Mouse (Mus musculus) CH12.LX (cell line): Measurements from ENCODE around the gene Runx3. TPM values are rescaled to one million over a fixed set of nuclear protein-coding genes. Genes with fewer than 3 reads are reported as not detected.

Experiments
- DNase-seq: peaks from one replicate; pipeline ENCODE4 v3.0.0-alpha.2; 2013; ENCODE audit errors: extremely low read depth
- H3K27ac ChIP-seq: 2 replicates; pipeline ENCODE4 v1.5.1; 2012; ENCODE audit warnings: low read depth, mild to moderate bottlenecking, control low read depth, moderate library complexity; ENCODE audit not compliant: insufficient read depth
- H3K27me3 ChIP-seq: replicated peaks from 2 replicates; pipeline ENCODE3; 2012; ENCODE audit warnings: inconsistent platforms
- H3K36me3 ChIP-seq, 2 experiments: replicated peaks in 1 of 2; 2 replicates each; pipeline versions ENCODE3 to v1.6.1; 2012; ENCODE audit warnings: inconsistent platforms in 1 of 2, low read length in 1 of 2, mild to moderate bottlenecking in 1 of 2, mixed read lengths in 1 of 2, moderate library complexity in 1 of 2; ENCODE audit not compliant: control insufficient read depth in 1 of 2, insufficient read depth in 1 of 2
- H3K4me1 ChIP-seq, 2 experiments: 2 replicates each; pipeline ENCODE4 v1.6.1; 2012; ENCODE audit warnings: inconsistent platforms in 1 of 2, moderate library complexity in 1 of 2; ENCODE audit not compliant: insufficient read depth in 2 of 2, control insufficient read depth in 1 of 2
- H3K4me2 ChIP-seq: 2 replicates; pipeline ENCODE4 v1.6.1; 2012; ENCODE audit warnings: low read depth, mild to moderate bottlenecking, control low read depth; ENCODE audit not compliant: poor library complexity, insufficient read depth, severe bottlenecking
- H3K4me3 ChIP-seq, 3 experiments: fragments of 150-350 bp in 1 of 3; sonication (generic) in 1 of 3; replicated peaks in 1 of 3; 2 replicates each; pipeline versions ENCODE3 to v1.5.1; 2011 to 2012; ENCODE audit warnings: low read depth in 2 of 3, low read length in 2 of 3, mild to moderate bottlenecking in 2 of 3, moderate library complexity in 2 of 3, control low read depth in 1 of 3, improper control_type of control experiment in 1 of 3, inconsistent platforms in 1 of 3, mixed read lengths in 1 of 3; ENCODE audit not compliant: poor library complexity in 1 of 3
- H3K79me2 ChIP-seq: replicated peaks from 2 replicates; pipeline ENCODE4 v1.6.1; 2012; ENCODE audit warnings: mild to moderate bottlenecking, moderate library complexity; ENCODE audit not compliant: control insufficient read depth, poor library complexity, insufficient read depth, severe bottlenecking; ENCODE audit errors: extremely low read depth
- H3K9ac ChIP-seq: 2 replicates; pipeline ENCODE4 v1.6.1; 2012; ENCODE audit warnings: low read depth, mild to moderate bottlenecking, control low read depth, moderate library complexity; ENCODE audit not compliant: insufficient read depth
- H3K9me3 ChIP-seq: replicated peaks from 2 replicates; pipeline ENCODE3; 2012; ENCODE audit warnings: low read length, inconsistent platforms, mixed read lengths
- CHD1 ChIP-seq: IDR thresholded peaks from 2 replicates; pipeline ENCODE4 v1.6.1; 2012; ENCODE audit warnings: low read depth, low read length, improper control_type of control experiment, inconsistent platforms
- CTCF ChIP-seq, 2 experiments: IDR thresholded peaks in 1 of 2; conservative IDR thresholded peaks in 1 of 2; 2 replicates each; pipeline ENCODE4 v1.5.1; 2011 to 2012; ENCODE audit warnings: low read depth in 2 of 2, low read length in 2 of 2, improper control_type of control experiment in 1 of 2, inconsistent platforms in 1 of 2, mild to moderate bottlenecking in 1 of 2, moderate library complexity in 1 of 2
- ELF1 ChIP-seq: IDR thresholded peaks from 2 replicates; pipeline ENCODE4 v1.6.1; 2014; ENCODE audit warnings: low read depth, mild to moderate bottlenecking, inconsistent platforms, low read length, improper control_type of control experiment
- GABPA ChIP-seq: IDR thresholded peaks from 2 replicates; pipeline ENCODE4 v1.6.1; 2012; ENCODE audit warnings: low read depth, low read length, improper control_type of control experiment, inconsistent platforms; ENCODE audit not compliant: insufficient replicate concordance
- IRF4 ChIP-seq: IDR thresholded peaks from 2 replicates; pipeline ENCODE4 v1.6.1; 2014; ENCODE audit warnings: low read depth, mild to moderate bottlenecking, inconsistent platforms, low read length, improper control_type of control experiment
- JUN ChIP-seq: IDR thresholded peaks from 2 replicates; pipeline ENCODE4 v1.6.1; 2011; ENCODE audit warnings: low read depth, mild to moderate bottlenecking, low read length, improper control_type of control experiment, moderate library complexity; ENCODE audit not compliant: insufficient read depth
- JUND ChIP-seq: conservative IDR thresholded peaks from 2 replicates; pipeline ENCODE4 v1.6.1; 2011; ENCODE audit warnings: low read depth, low read length, improper control_type of control experiment
- KAT2A ChIP-seq: IDR thresholded peaks from 2 replicates; pipeline ENCODE4 v1.6.1; 2012; ENCODE audit warnings: low read length, improper control_type of control experiment, inconsistent platforms; ENCODE audit not compliant: insufficient replicate concordance
- MAX ChIP-seq: IDR thresholded peaks from 2 replicates; pipeline ENCODE4 v1.6.1; 2011; ENCODE audit warnings: low read length, improper control_type of control experiment
- MAZ ChIP-seq: IDR thresholded peaks from 2 replicates; pipeline ENCODE4 v1.6.1; 2012; ENCODE audit warnings: low read depth, mild to moderate bottlenecking, inconsistent platforms, low read length, improper control_type of control experiment, moderate library complexity
- MEF2A ChIP-seq: IDR thresholded peaks from 2 replicates; pipeline ENCODE4 v1.6.1; 2014; ENCODE audit warnings: low read depth, mild to moderate bottlenecking, inconsistent platforms, low read length, improper control_type of control experiment, borderline replicate concordance
- MXI1 ChIP-seq: IDR thresholded peaks from 2 replicates; pipeline ENCODE4 v1.6.1; 2011; ENCODE audit warnings: mild to moderate bottlenecking, low read depth, low read length, improper control_type of control experiment
- MYC ChIP-seq: IDR thresholded peaks from 2 replicates; pipeline ENCODE4 v1.6.1; 2011; ENCODE audit warnings: low read depth, mild to moderate bottlenecking, improper control_type of control experiment, low read length
- NELFE ChIP-seq: IDR thresholded peaks from 2 replicates; pipeline ENCODE4 v1.6.1; 2011; ENCODE audit warnings: low read depth, low read length, improper control_type of control experiment
- RAD21 ChIP-seq: IDR thresholded peaks from 2 replicates; pipeline ENCODE4 v1.6.1; 2011; ENCODE audit warnings: low read depth, mild to moderate bottlenecking, low read length, improper control_type of control experiment, moderate library complexity
- TCF12 ChIP-seq: IDR thresholded peaks from 2 replicates; pipeline ENCODE4 v1.6.1; 2014; ENCODE audit warnings: low read depth, mild to moderate bottlenecking, inconsistent platforms, low read length, improper control_type of control experiment
- UBTF ChIP-seq: IDR thresholded peaks from 2 replicates; pipeline ENCODE4 v1.6.1; 2012; ENCODE audit warnings: low read depth, mild to moderate bottlenecking, inconsistent platforms, low read length, improper control_type of control experiment, moderate library complexity
- USF2 ChIP-seq: conservative IDR thresholded peaks from 2 replicates; pipeline ENCODE4 v1.6.1; 2011; ENCODE audit warnings: low read depth, low read length, improper control_type of control experiment
- ZC3H11A ChIP-seq: IDR thresholded peaks from 2 replicates; pipeline ENCODE4 v1.6.1; 2012; ENCODE audit warnings: low read depth, mild to moderate bottlenecking, inconsistent platforms, low read length, improper control_type of control experiment
- ZMIZ1 ChIP-seq: IDR thresholded peaks from 2 replicates; pipeline ENCODE4 v1.6.1; 2012; ENCODE audit warnings: low read depth, mild to moderate bottlenecking, inconsistent platforms, low read length, improper control_type of control experiment
- ZNF384 ChIP-seq: IDR thresholded peaks from 2 replicates; pipeline ENCODE4 v1.6.1; 2012; ENCODE audit warnings: low read depth, low read length, improper control_type of control experiment, inconsistent platforms
- dilution Hi-C: fragments of 300-500 bp; cut with MboI; formaldehyde crosslinking; loops from 2 replicates; pipeline ENCODE4 v1.14.3; 2020; ENCODE audit warnings: low sequenced_read_pairs; ENCODE audit not compliant: extremely low pct_unique_long_range_greater_than_20kb, extremely low pct_ligation_motif_present
- in situ Hi-C: fragments of 300-500 bp; cut with MboI; formaldehyde crosslinking; loops from 3 replicates; pipeline ENCODE4 v1.14.3; 2019; ENCODE audit warnings: low sequenced_read_pairs, low pct_ligation_motif_present, low pct_unique_long_range_greater_than_20kb, mixed read lengths
- polyA plus RNA-seq: library from polyadenylated mRNA; unstranded; fragments of >175 nt; gene quantifications from 2 replicates; pipeline ENCODE4 v1.2.1, GENCODE M21; 2012; ENCODE audit warnings: low read depth; ENCODE audit not compliant: insufficient read length
- total RNA-seq, 2 experiments: library from RNA; depleted of rRNA; stranded (reverse); fragments of 300-350 nt in 1 of 2; fragments of >200 nt in 1 of 2; gene quantifications; 2 replicates each; pipeline ENCODE4 v1.2.3; 2012 to 2014

Runx3 gene
- total and polyA plus RNA-seq, 3 experiments, result 5.0 to 61.1 (median 19.7) TPM

- no peak overlapping the region for H3K27ac ChIP-seq
- H3K4me1 ChIP-seq, result peaks cover 11 to 57% of the 10 kb centered on the region in 2 experiments
- H3K4me2 ChIP-seq, result no peak overlapping the region
- no peaks in the 10 kb centered on the region for H3K27me3 ChIP-seq
- in situ Hi-C loops (loop anchor here (5.0 kb wide), 1 partner anchor 90 kb away; no protein-coding TSS in a partner anchor), dilution Hi-C loops (no loop called here)
- peaks cover 68% of the 10 kb centered on the region for H3K79me2 ChIP-seq
- no peak overlapping the region for H3K4me3 ChIP-seq
- TF ChIP-seq ZMIZ1 (no peak), JUN (no peak), MAZ (no peak), IRF4 (no peak)
- peaks cover 1% of the 10 kb centered on the region for H3K9me3 ChIP-seq
- no peak overlapping the region for H3K9ac ChIP-seq
- DNase-seq, result no peak
- peaks cover 71 to 81% of the 10 kb centered on the region in 2 experiments for H3K36me3 ChIP-seq
These were observed 101.4 kb downstream of the Runx3 start for GRCm38 (mm10) chr4:135221632-135222407.

- Histone ChIP-seq H3K36me3 (peaks cover 53 to 65% of the 10 kb centered on the region in 2 experiments), H3K27me3 (no peaks in the 10 kb centered on the region), H3K9ac (no peak overlapping the region), H3K4me3 (no peak overlapping the region), H3K27ac (peak overlapping the region; percentile 45), H3K4me2 (no peak overlapping the region), H3K4me1 (peaks cover 11 to 73% of the 10 kb centered on the region in 2 experiments), H3K9me3 (no peaks in the 10 kb centered on the region), H3K79me2 (peaks cover 82% of the 10 kb centered on the region)
- DNase-seq, result no peak
- in situ Hi-C loops, result loop anchor here (5.0 kb wide), 1 partner anchor 88 kb away; no protein-coding TSS in a partner anchor
- no peak for TF ChIP-seq JUND
- no peak for TF ChIP-seq UBTF
- no peak for TF ChIP-seq NELFE
- dilution Hi-C loops, result no loop called here
These were observed 103.4 kb downstream of the Runx3 start for GRCm38 (mm10) chr4:135223808-135224207.

DNA sequence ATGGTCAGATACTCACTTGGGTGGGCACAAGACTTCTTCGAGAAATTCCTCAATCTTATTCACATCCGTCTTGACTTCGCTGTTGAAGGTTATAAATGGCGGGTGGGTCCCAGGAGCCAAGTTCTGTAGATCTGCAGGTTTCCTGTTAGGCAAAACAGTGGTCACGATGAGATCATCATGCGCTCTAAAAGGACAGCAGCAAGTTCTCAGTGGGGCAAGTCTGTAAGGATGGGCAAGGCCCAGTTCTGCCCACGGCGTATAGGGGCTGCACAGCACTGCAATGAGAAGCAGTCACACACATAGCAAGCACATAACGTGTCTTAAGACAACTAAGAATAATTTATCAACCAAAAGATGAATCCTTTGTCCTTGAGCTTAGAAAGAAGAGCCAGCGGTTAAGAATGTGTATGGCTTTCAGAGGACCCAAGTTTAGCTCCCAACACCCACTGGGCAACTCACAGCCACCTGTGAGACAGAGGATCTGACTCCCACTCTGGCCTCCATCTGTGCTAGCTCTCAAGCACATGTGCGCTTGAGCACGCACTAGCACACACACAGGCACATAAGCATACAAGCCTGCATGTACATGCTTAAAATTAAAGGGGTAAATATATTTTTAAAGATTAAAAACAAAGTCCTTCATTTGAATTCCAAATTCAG is 105.7 kb downstream of the Runx3 start:
- no peak overlapping the region for H3K4me3 ChIP-seq
- H3K79me2 ChIP-seq, result peaks cover 87% of the 10 kb centered on the region
- H3K27ac ChIP-seq, result peak overlapping the region; percentile 92
- dilution Hi-C loops, result no loop called here
- H3K36me3 ChIP-seq, result peaks cover 46 to 62% of the 10 kb centered on the region in 2 experiments
- in situ Hi-C loops, result loop anchor here (5.0 kb wide), 1 partner anchor 36 kb away; no protein-coding TSS in a partner anchor
- peak overlapping the region; percentile 52; the same call in 1 of the 2 replicates for H3K9ac ChIP-seq
- H3K9me3 ChIP-seq, result no peaks in the 10 kb centered on the region
- DNase-seq, result peak; percentile 97
- peak overlapping the region; percentile 59 for H3K4me2 ChIP-seq
- peaks cover 19 to 86% of the 10 kb centered on the region in 2 experiments for H3K4me1 ChIP-seq
- H3K27me3 ChIP-seq, result no peaks in the 10 kb centered on the region
- TF ChIP-seq ZNF384, result no peak
- TF ChIP-seq JUN, result peak; percentile 99
- peak; percentile 92 for TF ChIP-seq MAX
- TF ChIP-seq GABPA, result no peak
- TF ChIP-seq MXI1, result peak; percentile 90
- peak; percentile 96 for TF ChIP-seq MEF2A
- TF ChIP-seq ZC3H11A, result no peak
- TF ChIP-seq RAD21, result peak; percentile 4
- peak; percentile 69; the same call in 1 of the 2 replicates for TF ChIP-seq CHD1
- peak; percentile 92 for TF ChIP-seq TCF12
- TF ChIP-seq KAT2A, result peak; percentile 61; the same call in 1 of the 2 replicates
- no peak for TF ChIP-seq CTCF (conservative IDR thresholded peaks at IDR 0.05 in 1 of 2, IDR thresholded peaks at IDR 0.05 in 1 of 2; ENCODE audit: low read depth in 2 of 2, low read length in 2 of 2)
- peak; percentile 52; the same call in 1 of the 2 replicates for TF ChIP-seq ELF1
- TF ChIP-seq MYC, result peak; percentile 97
- peak; percentile 76 for TF ChIP-seq NELFE
- TF ChIP-seq USF2, result no peak
- peak; percentile 87 for TF ChIP-seq IRF4
